Mouse (Mus musculus): ENCODE measurements around the gene Plpp3.

DNA sequence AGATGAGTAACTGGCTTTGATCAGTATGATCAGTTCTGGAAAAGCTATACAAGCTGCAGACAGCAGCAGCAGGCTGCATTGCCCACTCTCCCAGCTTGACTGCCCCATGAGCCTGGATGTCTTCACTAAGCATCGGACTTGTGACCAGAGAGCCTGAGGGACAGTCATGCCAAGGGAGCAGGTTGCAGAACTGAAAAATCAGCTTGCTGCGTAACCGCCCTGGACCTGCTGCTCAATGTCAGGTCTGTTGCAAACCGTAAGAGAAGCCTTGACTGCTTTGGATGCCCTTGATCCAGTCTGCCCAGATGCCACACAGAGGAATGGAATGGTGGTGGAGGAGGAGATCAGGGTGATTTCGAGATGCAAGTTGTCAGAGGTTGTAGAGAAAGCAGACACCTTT is 41.5 kb downstream of the Plpp3 start:
- TF ChIP-seq CTCF (IDR thresholded peaks at IDR 0.05 in 2 of 3, conservative IDR thresholded peaks at IDR 0.05 in 1 of 3; ENCODE audit: control insufficient read depth in 1 of 3, insufficient read depth in 1 of 3, low read depth in 2 of 3, low read length in 3 of 3, poor library complexity in 1 of 3, severe bottlenecking in 1 of 3) = no peak
- no peak for TF ChIP-seq MAX (IDR thresholded peaks at IDR 0.05; ENCODE audit: low read length)
- TF ChIP-seq POLR2A (IDR thresholded peaks at IDR 0.05; ENCODE audit: control insufficient read depth in 1 of 2, insufficient read depth in 1 of 2, low read depth in 1 of 2, low read length in 2 of 2, poor library complexity in 1 of 2) = no peak
- no peak for TF ChIP-seq ETS1 (IDR thresholded peaks at IDR 0.05; ENCODE audit: low read depth, low read length)
- TF ChIP-seq MEF2A (IDR thresholded peaks at IDR 0.05; ENCODE audit: extremely low read depth, insufficient replicate concordance, low read depth, low read length, poor library complexity, severe bottlenecking) = no peak
- no peak for TF ChIP-seq MXI1 (IDR thresholded peaks at IDR 0.05; ENCODE audit: low read depth, low read length)
- no peak for TF ChIP-seq ZC3H11A (IDR thresholded peaks at IDR 0.05; ENCODE audit: low read depth, low read length)
- TF ChIP-seq POLR2AphosphoS2 (IDR thresholded peaks at IDR 0.05; ENCODE audit: low read length) = no peak
- TF ChIP-seq MYC (IDR thresholded peaks at IDR 0.05; ENCODE audit: low read depth, low read length) = no peak
- no peak for TF ChIP-seq NRF1 (IDR thresholded peaks at IDR 0.05; ENCODE audit: insufficient read depth, low read depth, low read length, poor library complexity, severe bottlenecking)
- no peak for TF ChIP-seq UBTF (IDR thresholded peaks at IDR 0.05; ENCODE audit: borderline replicate concordance, insufficient read depth, low read depth, low read length)
- no peak for TF ChIP-seq CHD2 (IDR thresholded peaks at IDR 0.05; ENCODE audit: low read length)
- TF ChIP-seq TBP (IDR thresholded peaks at IDR 0.05; ENCODE audit: low read depth, low read length) = no peak
- no peak for TF ChIP-seq POLR2AphosphoS5 (IDR thresholded peaks at IDR 0.05; ENCODE audit: borderline replicate concordance, low read depth, low read length)
